Mouse (Mus musculus) CD4-positive, CD25-positive, alpha-beta regulatory T cell, adult 4 months (primary cell): ENCODE measurements around the gene BC061212. TPM values are rescaled to one million over a fixed set of nuclear protein-coding genes. Genes with fewer than 3 reads are reported as not detected.
"Not testable (repeated sequence)": the region's sequence is repeated elsewhere in the genome, so short reads cannot be mapped to it uniquely, and the experiment has no call there.

Source experiments
- ATAC-seq: one replicate; pipeline ENCODE4 v1.8.0; 2017
- polyA plus RNA-seq, 2 experiments: library from polyadenylated mRNA; unstranded; fragments of 100-300 nt; shearing (Covaris generic); gene quantifications; one replicate each; pipeline ENCODE4 v1.2.1; 2017

The BC061212 gene
- not detected for polyA plus RNA-seq

- ATAC-seq, result not testable (repeated sequence)
These were observed at the start of gene BC061212 for GRCm38 (mm10) chr5:94070445-94070844. BC061212 (minus strand) TSS chr5:94070545.

GRCm38 (mm10) chr5:94076085-94076484 is 5.7 kb upstream of the BC061212 start, which contains the start of gene Gm6351:
Gm6351 (plus strand) TSS chr5:94076385.
- not testable (repeated sequence) for ATAC-seq

Other genes starting within 250 kb of the BC061212 start
- not detected for gene Gm7792, start 226.8 kb downstream of the BC061212 start, polyA plus RNA-seq
- not detected for gene Gm16429, start 141.5 kb downstream of the BC061212 start, polyA plus RNA-seq
- not detected for gene Gm6351, start 5.8 kb upstream of the BC061212 start, polyA plus RNA-seq
- not detected for gene Gm3106, start 147.5 kb upstream of the BC061212 start, polyA plus RNA-seq
- not detected for gene A430089I19Rik, start 236.3 kb upstream of the BC061212 start, polyA plus RNA-seq
- under 1 TPM in 1 of 2 experiments, not detected in 1; 0.31 TPM for gene Gm6502, start 243.9 kb upstream of the BC061212 start, polyA plus RNA-seq